Comparison of ENCODE assay signal across 11 mouse cellular contexts in genomic region chr17:46854096-46854495, GRCm38 (mm10). TPM values are rescaled to one million over a fixed set of nuclear protein-coding genes. Genes with fewer than 3 reads are reported as not detected.
DNase-seq lines count a peak whose midpoint lies in the region; ATAC-seq and TF ChIP-seq lines count a peak whose summit lies in the region.
"Had no signal": no experiment of that assay in that cellular context is flagged by ENCODE, and none has a peak within 500 bp of the region (broad histone marks: within the 10 kb centered on the region; RNA-seq: fewer than 3 reads in every experiment).

No protein-coding gene starts in this region.

- no peak overlapping the region for H3K4me2 ChIP-seq in forebrain, embryonic 12.5 days
- H3K4me2 ChIP-seq in forebrain, embryonic 16.5 days (ENCODE audit: low read length) = no peak overlapping the region
- H3K4me2 ChIP-seq in kidney, embryonic 16.5 days (replicated peaks; ENCODE audit: low read depth, low read length) = peak overlapping the region; percentile 79; the same call in 1 of the 2 replicates
- H3K4me2 ChIP-seq in embryonic facial prominence, embryonic 13.5 days = no peak overlapping the region
- H3K4me2 ChIP-seq in liver, postnatal 0 days (ENCODE audit: low read depth, low read length) = no peak overlapping the region

- no peak for DNase-seq in kidney, adult 18-20 months
- no peak for DNase-seq in liver, postnatal 0 days
- no peak for DNase-seq in layer of hippocampus, adult 8-10 months (ENCODE audit: low spot score in 2 of 2)
- DNase-seq: spleen, adult 18-20 months had no signal

- no peaks in the 10 kb centered on the region; the same call in 1 of the 2 replicates for H3K36me3 ChIP-seq in forebrain, embryonic 12.5 days (replicated peaks)
- H3K36me3 ChIP-seq in forebrain, embryonic 16.5 days (ENCODE audit: control insufficient read depth, insufficient read depth) = no peaks in the 10 kb centered on the region
- no peaks in the 10 kb centered on the region for H3K36me3 ChIP-seq in kidney, embryonic 16.5 days (ENCODE audit: insufficient read depth, low read length)
- H3K36me3 ChIP-seq in embryonic facial prominence, embryonic 13.5 days = no peaks in the 10 kb centered on the region
- H3K36me3 ChIP-seq in liver, postnatal 0 days (replicated peaks; ENCODE audit: insufficient read depth, low read length) = no peaks in the 10 kb centered on the region

- WGBS in forebrain, embryonic 12.5 days = 84% methylated on average over 7 of the region's 7 CpGs
- WGBS in forebrain, embryonic 16.5 days = 78% methylated on average over 7 of the region's 7 CpGs
- WGBS in kidney, embryonic 16.5 days = 83% methylated on average over 7 of the region's 7 CpGs
- WGBS in embryonic facial prominence, embryonic 13.5 days = 89% methylated on average over 7 of the region's 7 CpGs
- 84% methylated on average over 7 of the region's 7 CpGs for WGBS in liver, postnatal 0 days (ENCODE audit: insufficient replicate concordance)

- ATAC-seq in forebrain, embryonic 12.5 days (ENCODE audit: low FRiP score) = no peak
- ATAC-seq in forebrain, embryonic 16.5 days = no peak
- ATAC-seq in kidney, embryonic 16.5 days (ENCODE audit: low FRiP score, low TSS enrichment) = no peak
- ATAC-seq in embryonic facial prominence, embryonic 13.5 days (ENCODE audit: insufficient number of reproducible peaks, insufficient read depth, low FRiP score, low TSS enrichment, low read depth) = no peak
- no peak for ATAC-seq in liver, postnatal 0 days
- no peak for ATAC-seq in activated CD4-positive, CD25-positive, alpha-beta regulatory T cell, adult 4 months

- no peak overlapping the region for H3K9ac ChIP-seq in forebrain, embryonic 12.5 days
- no peak overlapping the region for H3K9ac ChIP-seq in forebrain, embryonic 16.5 days (replicated peaks; ENCODE audit: low read depth, low read length)
- peak overlapping the region; percentile 31; the same call in 1 of the 2 replicates for H3K9ac ChIP-seq in kidney, embryonic 16.5 days (replicated peaks; ENCODE audit: low read length)
- H3K9ac ChIP-seq in embryonic facial prominence, embryonic 13.5 days = no peak overlapping the region
- no peak overlapping the region for H3K9ac ChIP-seq in liver, postnatal 0 days (replicated peaks)

- TF ChIP-seq CTCF in liver, postnatal 0 days (IDR thresholded peaks at IDR 0.05; ENCODE audit: low read depth) = no peak

- H3K9me3 ChIP-seq in forebrain, embryonic 12.5 days = no peaks in the 10 kb centered on the region
- H3K9me3 ChIP-seq in forebrain, embryonic 16.5 days (ENCODE audit: control insufficient read depth, low read length) = no peaks in the 10 kb centered on the region
- H3K9me3 ChIP-seq in kidney, embryonic 16.5 days (ENCODE audit: low read length) = no peaks in the 10 kb centered on the region
- no peaks in the 10 kb centered on the region for H3K9me3 ChIP-seq in embryonic facial prominence, embryonic 13.5 days
- no peaks in the 10 kb centered on the region for H3K9me3 ChIP-seq in liver, postnatal 0 days (ENCODE audit: low read length)

- TF ChIP-seq EP300 in liver, postnatal 0 days (IDR thresholded peaks at IDR 0.05; ENCODE audit: low read depth) = no peak

- H3K27me3 ChIP-seq in forebrain, embryonic 12.5 days = no peaks in the 10 kb centered on the region
- no peaks in the 10 kb centered on the region for H3K27me3 ChIP-seq in forebrain, embryonic 16.5 days (replicated peaks; ENCODE audit: control insufficient read depth, insufficient read depth, low read length)
- H3K27me3 ChIP-seq in kidney, embryonic 16.5 days (ENCODE audit: insufficient read depth, low read length) = no peaks in the 10 kb centered on the region
- no peaks in the 10 kb centered on the region for H3K27me3 ChIP-seq in embryonic facial prominence, embryonic 13.5 days
- H3K27me3 ChIP-seq in liver, postnatal 0 days (ENCODE audit: insufficient read depth, low read length) = no peaks in the 10 kb centered on the region

- peaks cover 32% of the 10 kb centered on the region for H3K4me1 ChIP-seq in forebrain, embryonic 12.5 days
- H3K4me1 ChIP-seq in forebrain, embryonic 16.5 days (replicated peaks; ENCODE audit: control insufficient read depth, insufficient read depth, low read length) = peaks cover 31% of the 10 kb centered on the region
- peaks cover 34% of the 10 kb centered on the region for H3K4me1 ChIP-seq in kidney, embryonic 16.5 days (ENCODE audit: insufficient read depth, low read length)
- H3K4me1 ChIP-seq in embryonic facial prominence, embryonic 13.5 days = peaks cover 15% of the 10 kb centered on the region
- H3K4me1 ChIP-seq in liver, postnatal 0 days (ENCODE audit: insufficient read depth) = peaks cover 29% of the 10 kb centered on the region

- no peak overlapping the region for H3K4me3 ChIP-seq in forebrain, embryonic 12.5 days (replicated peaks)
- no peak overlapping the region for H3K4me3 ChIP-seq in forebrain, embryonic 16.5 days (replicated peaks; ENCODE audit: low read length)
- H3K4me3 ChIP-seq in kidney, embryonic 16.5 days (ENCODE audit: low read length) = no peak overlapping the region
- no peak overlapping the region for H3K4me3 ChIP-seq in embryonic facial prominence, embryonic 13.5 days
- H3K4me3 ChIP-seq in liver, postnatal 0 days (ENCODE audit: low read depth, low read length) = no peak overlapping the region

- peak overlapping the region; percentile 71 for H3K27ac ChIP-seq in forebrain, embryonic 12.5 days
- no peak overlapping the region for H3K27ac ChIP-seq in forebrain, embryonic 16.5 days (ENCODE audit: low read length)
- peak overlapping the region; percentile 100 for H3K27ac ChIP-seq in kidney, embryonic 16.5 days (ENCODE audit: low read length)
- peak overlapping the region; percentile 45; the same call in 1 of the 2 replicates for H3K27ac ChIP-seq in embryonic facial prominence, embryonic 13.5 days
- H3K27ac ChIP-seq in liver, postnatal 0 days (ENCODE audit: low read depth) = 0 out of 2 replicates have a peak overlapping the region, but pooled peaks have one; percentile 17

RNA-seq across cellular contexts. Expression of gene Bicral, which starts 4.2 kb away (rescaled TPM):
- 7.1 and 7.5 TPM in 2 replicates for polyA plus RNA-seq in forebrain, embryonic 12.5 days (2016; fragmentation: Nextera tagmentation; extraction: Ambion mirVana)
- 8.8 and 10.0 TPM in 2 replicates for polyA plus RNA-seq in forebrain, embryonic 16.5 days (2015; fragmentation: Nextera tagmentation; extraction: Ambion mirVana)
- polyA plus RNA-seq in kidney, embryonic 16.5 days (2015; fragmentation: Nextera tagmentation; extraction: Ambion mirVana) = 3.2 and 3.6 TPM in 2 replicates
- polyA plus RNA-seq in embryonic facial prominence, embryonic 13.5 days (2015; fragmentation: Nextera tagmentation; extraction: Ambion mirVana) = 4.4 and 5.0 TPM in 2 replicates
- 1.8 and 1.9 TPM in 2 replicates for polyA plus RNA-seq in liver, postnatal 0 days (2015; fragmentation: Nextera tagmentation; extraction: Ambion mirVana)
- 1 to 10 TPM; 8.3 to 8.5 TPM for polyA plus RNA-seq in activated CD4-positive, CD25-positive, alpha-beta regulatory T cell, adult 4 months (2017; shearing (Covaris generic))
- total RNA-seq in layer of hippocampus, adult 8-10 months (2022) = 10 to 100 TPM; 51.9 to 67.7 (median 61.2) TPM

RNA-seq across cellular contexts. Expression of gene Tbcc, which starts 36.4 kb away (rescaled TPM):
- polyA plus RNA-seq in forebrain, embryonic 12.5 days (2016; fragmentation: Nextera tagmentation; extraction: Ambion mirVana) = 63.2 and 67.3 TPM in 2 replicates
- 52.6 and 55.6 TPM in 2 replicates for polyA plus RNA-seq in forebrain, embryonic 16.5 days (2015; fragmentation: Nextera tagmentation; extraction: Ambion mirVana)
- polyA plus RNA-seq in kidney, embryonic 16.5 days (2015; fragmentation: Nextera tagmentation; extraction: Ambion mirVana) = 49.8 and 54.7 TPM in 2 replicates
- polyA plus RNA-seq in embryonic facial prominence, embryonic 13.5 days (2015; fragmentation: Nextera tagmentation; extraction: Ambion mirVana) = 58.5 and 63.3 TPM in 2 replicates
- 24.1 and 30.1 TPM in 2 replicates for polyA plus RNA-seq in liver, postnatal 0 days (2015; fragmentation: Nextera tagmentation; extraction: Ambion mirVana)
- 10 to 100 TPM; 10.4 to 12.4 TPM for polyA plus RNA-seq in activated CD4-positive, CD25-positive, alpha-beta regulatory T cell, adult 4 months (2017; shearing (Covaris generic))
- total RNA-seq in layer of hippocampus, adult 8-10 months (2022) = 10 to 100 TPM; 24.8 to 38.5 (median 33.2) TPM

RNA-seq across cellular contexts. Expression of gene Prph2, which starts 56.2 kb away (rescaled TPM):
- polyA plus RNA-seq in forebrain, embryonic 12.5 days (2016; fragmentation: Nextera tagmentation; extraction: Ambion mirVana) = not detected in 2 replicates
- not detected in 2 replicates for polyA plus RNA-seq in forebrain, embryonic 16.5 days (2015; fragmentation: Nextera tagmentation; extraction: Ambion mirVana)
- 0.09 and 0.14 TPM in 2 replicates for polyA plus RNA-seq in kidney, embryonic 16.5 days (2015; fragmentation: Nextera tagmentation; extraction: Ambion mirVana)
- polyA plus RNA-seq in embryonic facial prominence, embryonic 13.5 days (2015; fragmentation: Nextera tagmentation; extraction: Ambion mirVana) = not detected in 2 replicates
- polyA plus RNA-seq in liver, postnatal 0 days (2015; fragmentation: Nextera tagmentation; extraction: Ambion mirVana) = not detected in 2 replicates
- not detected for polyA plus RNA-seq in activated CD4-positive, CD25-positive, alpha-beta regulatory T cell, adult 4 months (2017; shearing (Covaris generic))
- not detected for total RNA-seq in layer of hippocampus, adult 8-10 months (2022)
- total RNA-seq: left cerebral cortex, adult 18-20 months had no signal
- polyA plus RNA-seq: gonadal fat pad, adult 2 months had no signal
